Mouse (Mus musculus) liver, embryonic 16.5 days (tissue): ENCODE data around the gene Brsk1. TPM values are rescaled to one million over a fixed set of nuclear protein-coding genes. Genes with fewer than 3 reads are reported as not detected.
A peak's percentile ranks its signal among the peaks of the same experiment; 100 is the strongest.

Experiments used
- ATAC-seq: fragments of 200-750 bp; cut with Nextera tagmentation; 2 replicates; pipeline ENCODE4 v1.8.0; 2017; ENCODE audit warnings: low read depth, mild to moderate bottlenecking, moderate number of reproducible peaks, moderate library complexity
- H3K27ac ChIP-seq: fragments of 300-500 bp; sonication (generic); 2 replicates; pipeline ENCODE4 v1.5.1; 2014; ENCODE audit warnings: mild to moderate bottlenecking, low read length
- H3K27me3 ChIP-seq: fragments of 300-500 bp; sonication (generic); 2 replicates; pipeline ENCODE4 v1.6.1; 2014; ENCODE audit warnings: low read depth, low read length, mixed read lengths; ENCODE audit not compliant: control insufficient read depth, insufficient read depth
- H3K36me3 ChIP-seq: fragments of 300-500 bp; sonication (generic); 2 replicates; pipeline ENCODE4 v1.6.1; 2014; ENCODE audit warnings: mild to moderate bottlenecking; ENCODE audit not compliant: control insufficient read depth, insufficient read depth
- H3K4me1 ChIP-seq: fragments of 300-500 bp; sonication (generic); 2 replicates; pipeline ENCODE4 v1.6.1; 2014; ENCODE audit warnings: low read depth, low read length, mixed read lengths; ENCODE audit not compliant: control insufficient read depth
- H3K4me2 ChIP-seq: fragments of 300-500 bp; sonication (generic); 2 replicates; pipeline ENCODE4 v1.6.1; 2014; ENCODE audit warnings: low read depth, low read length, mixed read lengths
- H3K4me3 ChIP-seq: fragments of 300-500 bp; sonication (generic); 2 replicates; pipeline ENCODE4 v1.5.1; 2014; ENCODE audit warnings: low read depth, mild to moderate bottlenecking, low read length
- H3K9ac ChIP-seq: fragments of 300-500 bp; sonication (generic); 2 replicates; pipeline ENCODE4 v1.6.1; 2014; ENCODE audit warnings: low read depth, low read length
- H3K9me3 ChIP-seq: fragments of 300-500 bp; sonication (generic); replicated peaks from 2 replicates; pipeline ENCODE4 v1.6.1; 2016; ENCODE audit warnings: low read length; ENCODE audit not compliant: control insufficient read depth
- WGBS: fragments of 180-500 bp; shearing (Covaris S2); extraction: QIAGEN DNeasy Blood & Tissue Kit; methylation state at CpG from one replicate; pipeline ENCODE4 v1.1.7; 2014; ENCODE audit not compliant: insufficient replicate concordance; 5-methylcytosine and 5-hydroxymethylcytosine counted together
- polyA plus RNA-seq: library from polyadenylated mRNA; unstranded; fragments of >200 nt; fragmentation: Nextera tagmentation; extraction: Ambion mirVana; gene quantifications from 2 replicates; pipeline ENCODE4 v1.2.1, GENCODE M21; 2015

Brsk1 gene
- polyA plus RNA-seq, 1 experiment from 2014 or later: 0.14 TPM

DNA sequence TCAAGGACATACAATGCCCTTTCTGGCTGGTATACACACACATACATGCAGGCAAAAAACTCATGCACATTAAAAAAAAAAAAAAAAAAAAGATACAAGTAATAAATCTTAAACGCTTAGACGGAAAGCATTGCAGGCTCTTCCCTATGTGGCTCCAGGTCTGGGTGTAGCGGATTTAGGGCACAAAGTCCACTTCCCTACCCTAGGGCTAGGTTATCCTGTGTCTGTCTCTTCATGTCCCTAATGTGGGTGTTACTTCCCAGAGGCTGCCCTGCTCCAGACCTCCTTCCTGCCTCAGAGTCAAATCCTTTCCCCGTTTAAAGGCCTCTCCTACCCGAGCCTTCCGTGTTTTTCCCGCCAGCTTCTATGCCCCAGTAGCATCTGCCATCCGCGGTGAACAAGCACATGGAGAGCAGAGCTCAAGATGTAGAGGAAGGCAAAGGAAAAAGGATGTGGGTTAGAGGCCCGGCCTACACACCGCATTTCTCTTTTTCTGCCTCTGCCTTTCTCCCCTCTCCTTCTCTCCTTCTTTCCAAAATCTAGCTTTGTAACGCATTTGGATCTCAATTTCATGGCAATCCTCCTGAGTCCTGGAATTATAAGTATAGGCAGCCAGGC, 16.2 kb upstream of the Brsk1 start:
- H3K4me1 ChIP-seq: peaks cover 34% of the 10 kb centered on the region
- 70% methylated on average over 12 of the region's 12 CpGs for WGBS
- H3K36me3 ChIP-seq: no peaks in the 10 kb centered on the region

DNA sequence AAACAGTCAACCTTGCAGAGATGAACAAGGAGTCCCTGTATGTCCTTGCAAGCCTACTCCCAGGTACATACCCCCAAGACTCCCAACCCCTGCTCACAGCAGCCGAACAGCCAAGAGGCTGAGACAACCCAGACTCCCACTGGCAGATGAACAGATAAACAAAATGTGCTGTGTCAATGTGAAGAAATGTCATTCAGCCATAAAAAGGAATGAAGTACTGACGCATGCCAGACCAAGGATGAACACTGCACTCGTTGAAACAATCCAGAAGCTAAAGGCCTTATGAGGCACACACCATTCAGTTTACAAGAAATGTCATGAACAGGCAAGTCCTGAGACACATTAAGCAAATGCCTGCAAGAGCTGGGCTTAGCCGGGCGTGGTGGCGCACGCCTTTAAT, 15.2 kb upstream of the Brsk1 start:
- ATAC-seq: no peak

More for the DNA sequence above, 16.2 kb upstream of the Brsk1 start:
- Histone ChIP-seq H3K4me2 (no peak overlapping the region), H3K9me3 (no peaks in the 10 kb centered on the region), H3K27ac (no peak overlapping the region), H3K9ac (no peak overlapping the region), H3K4me3 (no peak overlapping the region), H3K27me3 (no peaks in the 10 kb centered on the region)
- ATAC-seq: no peak

DNA sequence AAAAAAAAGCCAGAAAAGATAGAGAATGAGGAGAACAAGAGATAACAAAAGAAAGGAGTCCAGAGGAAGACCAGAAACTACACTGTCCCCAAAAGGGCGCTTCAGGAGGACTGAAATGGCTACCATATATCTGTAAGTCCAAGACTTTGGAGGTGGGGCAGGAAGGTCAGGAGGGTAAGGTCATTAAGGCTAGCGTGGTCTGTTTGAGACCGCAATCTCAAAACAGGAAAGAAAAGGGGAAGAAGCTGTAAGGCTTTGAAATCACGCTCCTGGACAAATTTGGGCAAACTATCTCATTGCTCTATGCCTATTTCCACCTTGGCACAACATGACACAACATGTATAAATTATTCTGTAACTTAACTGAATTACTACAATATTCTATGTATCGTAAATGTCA, 7.1 kb upstream of the Brsk1 start:
- Histone ChIP-seq H3K4me3 (no peak overlapping the region), H3K4me2 (no peak overlapping the region), H3K36me3 (peaks cover 5% of the 10 kb centered on the region; the same call in 1 of the 2 replicates), H3K27ac (no peak overlapping the region), H3K27me3 (no peaks in the 10 kb centered on the region), H3K9me3 (no peaks in the 10 kb centered on the region), H3K9ac (no peak overlapping the region), H3K4me1 (peaks cover 9% of the 10 kb centered on the region)
- no peak for ATAC-seq
- 51% methylated on average over 5 of the region's 5 CpGs for WGBS

More for the DNA sequence above, 15.2 kb upstream of the Brsk1 start:
- Histone ChIP-seq H3K9me3 (no peaks in the 10 kb centered on the region), H3K27ac (no peak overlapping the region), H3K27me3 (no peaks in the 10 kb centered on the region), H3K4me3 (no peak overlapping the region), H3K36me3 (no peaks in the 10 kb centered on the region), H3K4me1 (peaks cover 28% of the 10 kb centered on the region), H3K9ac (no peak overlapping the region), H3K4me2 (no peak overlapping the region)
- 75% methylated on average over 7 of the region's 7 CpGs for WGBS

DNA sequence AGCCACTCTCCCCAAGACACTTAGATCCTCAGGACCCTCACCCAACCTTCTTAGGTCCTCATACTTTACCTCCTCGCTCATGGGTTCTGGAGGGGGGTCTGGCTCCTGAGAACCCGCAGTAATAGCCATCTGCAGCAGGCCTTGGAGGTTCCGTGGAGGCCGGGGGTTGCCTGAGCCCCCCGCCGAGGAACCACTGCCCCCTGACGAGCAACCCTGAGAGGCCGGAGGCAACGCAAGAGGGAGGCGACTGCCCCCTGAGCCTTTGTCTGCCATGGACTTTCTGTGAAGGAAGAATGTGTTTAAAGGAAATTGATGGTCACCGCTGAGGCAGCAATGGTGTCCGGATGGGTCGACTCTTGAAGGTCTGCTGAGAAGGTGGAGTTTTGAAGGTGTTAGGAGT, 6.2 kb upstream of the Brsk1 start:
- no peak overlapping the region; the same call in 1 of the 2 replicates for H3K27ac ChIP-seq
- H3K9me3 ChIP-seq: no peaks in the 10 kb centered on the region
- peak overlapping the region; percentile 68 for H3K9ac ChIP-seq
- no peak for ATAC-seq
- peaks cover 5% of the 10 kb centered on the region; the same call in 1 of the 2 replicates for H3K36me3 ChIP-seq
- peak overlapping the region; percentile 86 for H3K4me3 ChIP-seq
- peaks cover 9% of the 10 kb centered on the region for H3K4me1 ChIP-seq
- 2% methylated on average over 13 of the region's 13 CpGs for WGBS
- no peaks in the 10 kb centered on the region for H3K27me3 ChIP-seq
- peak overlapping the region; percentile 74 for H3K4me2 ChIP-seq

DNA sequence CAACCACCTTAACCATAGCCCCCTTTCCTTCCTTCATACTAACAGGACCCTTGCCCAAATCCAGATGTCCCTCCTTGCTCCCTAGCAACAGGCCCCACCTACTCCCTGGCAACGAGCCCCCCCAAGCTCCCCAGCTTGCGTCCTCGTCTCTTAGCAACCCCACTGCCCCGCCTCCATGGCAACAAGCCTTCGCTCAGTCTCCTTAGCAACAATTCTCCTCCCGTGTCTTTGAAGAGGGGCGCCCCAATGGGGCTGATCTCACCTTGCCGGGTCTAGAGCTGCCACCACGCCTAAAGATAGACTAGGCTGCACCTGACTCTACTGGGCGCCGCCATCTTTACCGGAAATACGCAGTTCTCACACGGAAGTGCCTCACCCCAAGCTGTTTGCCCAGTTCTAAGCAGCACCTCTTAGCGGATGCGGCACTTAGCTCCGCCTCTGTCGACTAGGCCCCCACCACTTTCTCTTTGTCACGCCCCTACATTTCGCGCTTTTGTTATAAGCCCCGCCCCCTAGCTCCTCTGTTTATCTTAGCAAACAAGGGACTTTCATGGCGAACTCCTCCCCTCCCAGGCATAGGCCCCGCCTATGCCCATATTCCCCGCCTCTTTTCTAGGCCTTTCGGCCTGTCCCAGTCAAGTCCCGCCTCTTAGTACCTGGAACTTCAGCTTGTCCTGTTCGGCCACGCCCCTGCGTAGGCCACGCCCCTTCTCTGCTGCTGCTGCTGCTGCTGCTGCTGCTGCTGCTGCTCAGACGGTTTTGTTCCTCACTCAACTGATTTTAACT, 5.6 kb upstream of the Brsk1 start, which contains the start of gene Hspbp1:
Hspbp1 (minus strand) TSS at position 437 of the 786 bp plus-strand sequence.
- H3K9ac ChIP-seq: peak within 1 kb of the TSS; percentile 68
- peaks cover 5% of the 10 kb centered on the region; the same call in 1 of the 2 replicates for H3K36me3 ChIP-seq
- peaks cover 9% of the 10 kb centered on the region for H3K4me1 ChIP-seq
- WGBS: under 1% methylated on average over 32 of the region's 32 CpGs
- H3K27me3 ChIP-seq: peaks cover 4% of the 10 kb centered on the region; the same call in 1 of the 2 replicates
- no peaks in the 10 kb centered on the region for H3K9me3 ChIP-seq
- H3K27ac ChIP-seq: peak within 1 kb of the TSS; percentile 86
- peak within 1 kb of the TSS; percentile 86 for H3K4me3 ChIP-seq
- H3K4me2 ChIP-seq: peak within 1 kb of the TSS; percentile 74
- ATAC-seq: peak; percentile 96

DNA sequence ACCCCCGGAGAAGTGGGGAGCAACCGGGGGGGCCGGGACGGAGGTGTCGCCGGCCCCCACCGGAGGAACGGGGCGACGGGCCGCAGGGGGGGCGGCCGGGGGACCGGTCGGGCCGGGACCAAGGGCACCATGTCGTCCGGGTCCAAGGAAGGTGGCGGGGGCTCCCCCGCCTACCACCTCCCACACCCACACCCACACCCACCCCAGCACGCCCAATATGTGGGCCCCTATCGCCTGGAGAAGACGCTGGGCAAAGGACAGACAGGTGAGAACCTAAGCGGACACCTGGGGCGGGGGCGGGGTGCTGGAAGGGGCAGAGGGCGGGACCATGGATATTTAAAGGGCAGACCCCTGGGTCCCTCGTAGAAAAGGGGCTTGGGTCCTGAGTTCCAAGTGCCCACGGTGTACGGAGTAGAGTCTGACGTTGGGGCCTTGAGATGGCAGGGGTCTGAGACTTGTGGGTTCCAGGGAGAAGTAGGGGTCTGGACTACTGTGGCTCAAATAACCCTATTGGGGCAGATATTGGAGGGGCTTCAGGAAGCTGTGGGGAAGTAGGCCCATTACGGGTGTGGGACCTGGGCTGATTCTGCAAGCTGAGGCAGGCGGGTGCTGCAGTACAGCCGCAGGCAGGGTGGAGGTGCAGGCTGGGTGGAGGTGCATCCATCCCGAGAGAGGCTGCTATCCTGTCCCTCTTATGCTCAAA, 698 bp downstream of the Brsk1 start:
- peaks cover 3% of the 10 kb centered on the region for H3K4me1 ChIP-seq
- ATAC-seq: peak; percentile 30; the same call in 1 of the 2 replicates
- H3K9me3 ChIP-seq: no peaks in the 10 kb centered on the region
- H3K27ac ChIP-seq: no peak overlapping the region
- peak overlapping the region; percentile 44 for H3K4me3 ChIP-seq
- 19% methylated on average over 30 of the region's 35 CpGs for WGBS
- H3K36me3 ChIP-seq: no peaks in the 10 kb centered on the region
- peaks cover 24% of the 10 kb centered on the region for H3K27me3 ChIP-seq
- no peak overlapping the region for H3K9ac ChIP-seq
- H3K4me2 ChIP-seq: peak overlapping the region; percentile 64

DNA sequence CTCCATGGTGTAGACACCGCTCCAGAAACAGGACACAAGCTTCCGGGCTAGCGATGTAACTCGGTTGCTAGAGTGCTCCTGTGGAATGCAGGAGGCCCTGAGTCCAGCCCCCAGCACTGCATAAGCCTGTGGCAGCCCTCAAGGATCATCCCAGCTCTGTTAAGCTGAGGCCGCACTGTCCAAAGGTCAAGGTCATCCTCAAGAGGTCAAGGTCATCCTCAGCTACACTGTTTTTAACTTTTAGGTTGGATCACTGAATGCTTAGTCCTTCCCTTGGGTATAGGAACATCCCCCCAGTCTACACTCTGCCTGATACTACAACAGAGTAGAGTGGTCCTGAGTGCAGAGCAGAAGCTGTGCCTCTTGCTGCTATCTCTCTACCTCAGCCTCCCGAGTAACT, 2.6 kb downstream of the Brsk1 start:
- Histone ChIP-seq H3K27me3 (peaks cover 24% of the 10 kb centered on the region), H3K4me2 (no peak overlapping the region)
- WGBS: 69% methylated on average over 6 of the region's 6 CpGs

DNA sequence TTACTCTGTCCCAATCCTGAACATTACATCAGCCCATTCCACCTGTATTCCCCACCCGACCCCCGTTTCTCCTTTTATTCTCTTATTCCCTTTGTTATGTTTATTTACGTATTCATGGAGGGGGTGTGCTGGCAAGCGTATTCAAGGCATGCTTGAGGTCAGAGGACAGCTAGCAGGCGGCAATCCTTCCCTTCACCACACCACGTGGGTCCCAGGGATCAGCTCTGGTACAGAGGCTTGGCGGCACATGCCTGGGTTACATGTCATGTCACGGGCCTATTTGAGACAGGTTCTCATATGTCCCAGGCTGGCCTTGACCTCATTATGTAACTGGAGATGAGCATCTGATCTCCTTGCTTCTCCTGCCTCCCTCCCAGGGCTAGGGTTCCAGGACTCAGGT, 11.9 kb downstream of the Brsk1 start:
- H3K36me3 ChIP-seq: no peaks in the 10 kb centered on the region
- no peak overlapping the region for H3K27ac ChIP-seq
- no peaks in the 10 kb centered on the region; the same call in 1 of the 2 replicates for H3K27me3 ChIP-seq
- H3K9ac ChIP-seq: no peak overlapping the region
- no peak for ATAC-seq
- WGBS: 66% methylated on average over 8 of the region's 8 CpGs
- no peaks in the 10 kb centered on the region; the same call in 1 of the 2 replicates for H3K4me1 ChIP-seq
- H3K9me3 ChIP-seq: no peaks in the 10 kb centered on the region
- no peak overlapping the region for H3K4me3 ChIP-seq
- H3K4me2 ChIP-seq: no peak overlapping the region

More for the DNA sequence above, 2.6 kb downstream of the Brsk1 start:
- Histone ChIP-seq H3K9ac (no peak overlapping the region), H3K36me3 (no peaks in the 10 kb centered on the region), H3K9me3 (no peaks in the 10 kb centered on the region), H3K27ac (no peak overlapping the region), H3K4me1 (peaks cover 3% of the 10 kb centered on the region), H3K4me3 (no peak overlapping the region)
- ATAC-seq: no peak
